Mouse (Mus musculus) cerebellum, adult 2 months (tissue): ENCODE measurements around the gene Cdhr3. TPM values are rescaled to one million over a fixed set of nuclear protein-coding genes. Genes with fewer than 3 reads are reported as not detected.
A peak's percentile ranks its signal among the peaks of the same experiment; 100 is the strongest.

Experiments used
- DNase-seq, 2 experiments: peaks; one replicate each; pipeline ENCODE4 v3.0.0; 2021
- H3K27ac ChIP-seq: fragments of 200-500 bp; 2 replicates; pipeline ENCODE4 v1.5.1; 2012; ENCODE audit warnings: low read length, control low read depth, inconsistent platforms; ENCODE audit not compliant: insufficient read depth
- H3K27me3 ChIP-seq: fragments of 200-500 bp; 2 replicates; pipeline ENCODE4 v1.6.1; 2012; ENCODE audit warnings: inconsistent platforms, mild to moderate bottlenecking, low read length, moderate library complexity; ENCODE audit not compliant: control insufficient read depth, insufficient read depth
- H3K4me1 ChIP-seq: fragments of 200-500 bp; 2 replicates; pipeline ENCODE4 v1.6.1; 2011; ENCODE audit warnings: low read length; ENCODE audit not compliant: control insufficient read depth, insufficient read depth
- H3K4me3 ChIP-seq: fragments of 200-500 bp; replicated peaks from 2 replicates; pipeline ENCODE3; 2011; ENCODE audit warnings: mild to moderate bottlenecking, low read depth, low read length, control low read depth; ENCODE audit not compliant: insufficient read depth
- CTCF ChIP-seq: fragments of 200-500 bp; IDR thresholded peaks from 2 replicates; pipeline ENCODE4 v1.5.1; 2011; ENCODE audit warnings: low read depth, mild to moderate bottlenecking, control low read depth, low read length, moderate library complexity, borderline replicate concordance; ENCODE audit not compliant: insufficient read depth
- POLR2A ChIP-seq: fragments of 200-500 bp; IDR thresholded peaks from 2 replicates; pipeline ENCODE4 v1.6.1; 2011; ENCODE audit warnings: low read length, control low read depth, borderline replicate concordance; ENCODE audit not compliant: insufficient read depth
- WGBS: fragments of 180-500 bp; shearing (Covaris S2); methylation state at CpG from one replicate; pipeline ENCODE4 v1.1.7; 2018; 5-methylcytosine and 5-hydroxymethylcytosine counted together
- polyA plus RNA-seq: library from polyadenylated mRNA; depleted of rRNA; stranded (reverse); fragments of >200 nt; gene quantifications from 2 replicates; pipeline ENCODE4 v1.2.3, GENCODE M21; 2012

Gene Cdhr3
- polyA plus RNA-seq, 1 experiment = 1.4 TPM

GRCm38 (mm10) chr12:33057231-33058048 is 35.2 kb downstream of the Cdhr3 start:
- DNase-seq = peak; percentile 19 to 29
- WGBS = 22% methylated on average over 19 of the region's 19 CpGs
- peak overlapping the region; percentile 34 for H3K4me3 ChIP-seq
- peaks cover 5% of the 10 kb centered on the region; the same call in 1 of the 2 replicates for H3K4me1 ChIP-seq
- no peaks in the 10 kb centered on the region; the same call in 1 of the 2 replicates for H3K27me3 ChIP-seq
- H3K27ac ChIP-seq = no peak overlapping the region
- TF ChIP-seq POLR2A (no peak), CTCF (peak; percentile 27; the same call in 1 of the 2 replicates)

GRCm38 (mm10) chr12:33056574-33056973 is 36.1 kb downstream of the Cdhr3 start:
- no peak for DNase-seq
- no peaks in the 10 kb centered on the region; the same call in 1 of the 2 replicates for H3K27me3 ChIP-seq
- H3K4me1 ChIP-seq = peaks cover 2% of the 10 kb centered on the region; the same call in 1 of the 2 replicates
- WGBS = 91% methylated on average over 3 of the region's 3 CpGs
- H3K4me3 ChIP-seq = no peak overlapping the region
- TF ChIP-seq CTCF = no peak
- TF ChIP-seq POLR2A = no peak
- H3K27ac ChIP-seq = no peak overlapping the region

GRCm38 (mm10) chr12:33056074-33056473 is 36.6 kb downstream of the Cdhr3 start:
- no peaks in the 10 kb centered on the region; the same call in 1 of the 2 replicates for H3K27me3 ChIP-seq
- no peak overlapping the region for H3K27ac ChIP-seq
- WGBS = 92% methylated on average over 6 of the region's 6 CpGs
- no peak overlapping the region for H3K4me3 ChIP-seq
- DNase-seq = no peak
- no peak for TF ChIP-seq CTCF
- no peak for TF ChIP-seq POLR2A
- no peaks in the 10 kb centered on the region for H3K4me1 ChIP-seq

GRCm38 (mm10) chr12:33053746-33054145 is 38.9 kb downstream of the Cdhr3 start:
- DNase-seq = no peak
- Histone ChIP-seq H3K27me3 (no peaks in the 10 kb centered on the region; the same call in 1 of the 2 replicates), H3K4me3 (no peak overlapping the region), H3K4me1 (no peaks in the 10 kb centered on the region), H3K27ac (no peak overlapping the region)
- WGBS = 82% methylated on average over 13 of the region's 13 CpGs
- TF ChIP-seq CTCF (no peak), POLR2A (no peak)

- TF ChIP-seq CTCF = no peak
- TF ChIP-seq POLR2A = no peak
- H3K27ac ChIP-seq = no peak overlapping the region
- WGBS = 26% methylated on average over 9 of the region's 9 CpGs
- no peak for DNase-seq
- H3K27me3 ChIP-seq = no peaks in the 10 kb centered on the region; the same call in 1 of the 2 replicates
- H3K4me3 ChIP-seq = no peak overlapping the region
- H3K4me1 ChIP-seq = no peaks in the 10 kb centered on the region
Measured at GRCm38 (mm10) chr12:33053311-33053710, 39.4 kb downstream of the Cdhr3 start.

GRCm38 (mm10) chr12:33048391-33048790 is 44.3 kb downstream of the Cdhr3 start:
- Histone ChIP-seq H3K27me3 (no peaks in the 10 kb centered on the region), H3K4me1 (no peaks in the 10 kb centered on the region), H3K27ac (no peak overlapping the region), H3K4me3 (no peak overlapping the region)
- TF ChIP-seq POLR2A (no peak), CTCF (no peak)
- 96% methylated on average over 3 of the region's 3 CpGs for WGBS
- DNase-seq = no peak

GRCm38 (mm10) chr12:33046434-33046833 is 46.2 kb downstream of the Cdhr3 start:
- no peak for TF ChIP-seq CTCF
- no peak for TF ChIP-seq POLR2A
- H3K4me1 ChIP-seq = no peaks in the 10 kb centered on the region
- no peaks in the 10 kb centered on the region for H3K27me3 ChIP-seq
- no peak overlapping the region for H3K27ac ChIP-seq
- 69% methylated on average over 7 of the region's 7 CpGs for WGBS
- H3K4me3 ChIP-seq = no peak overlapping the region
- DNase-seq = no peak

- no peak overlapping the region for H3K27ac ChIP-seq
- 45% methylated on average over 16 of the region's 16 CpGs for WGBS
- no peaks in the 10 kb centered on the region for H3K4me1 ChIP-seq
- DNase-seq = no peak
- H3K27me3 ChIP-seq = no peaks in the 10 kb centered on the region
- H3K4me3 ChIP-seq = no peak overlapping the region
- TF ChIP-seq POLR2A (no peak), CTCF (no peak)
Measured at GRCm38 (mm10) chr12:33045533-33046361, 46.9 kb downstream of the Cdhr3 start.
